Mouse (Mus musculus) spleen, adult 2 months (tissue): Measurements from ENCODE around the gene Pdgfc.

Experiments used
- CTCF ChIP-seq: fragments of 200-500 bp; IDR thresholded peaks from 2 replicates; pipeline ENCODE4 v1.5.1; 2011; ENCODE audit warnings: mild to moderate bottlenecking, inconsistent platforms; ENCODE audit not compliant: insufficient read depth, insufficient read length, insufficient replicate concordance; ENCODE audit errors: extremely low read depth
- POLR2A ChIP-seq: fragments of 200-500 bp; IDR thresholded peaks from 2 replicates; pipeline ENCODE4 v1.6.1; 2011; ENCODE audit warnings: low read depth, low read length, inconsistent platforms

DNA sequence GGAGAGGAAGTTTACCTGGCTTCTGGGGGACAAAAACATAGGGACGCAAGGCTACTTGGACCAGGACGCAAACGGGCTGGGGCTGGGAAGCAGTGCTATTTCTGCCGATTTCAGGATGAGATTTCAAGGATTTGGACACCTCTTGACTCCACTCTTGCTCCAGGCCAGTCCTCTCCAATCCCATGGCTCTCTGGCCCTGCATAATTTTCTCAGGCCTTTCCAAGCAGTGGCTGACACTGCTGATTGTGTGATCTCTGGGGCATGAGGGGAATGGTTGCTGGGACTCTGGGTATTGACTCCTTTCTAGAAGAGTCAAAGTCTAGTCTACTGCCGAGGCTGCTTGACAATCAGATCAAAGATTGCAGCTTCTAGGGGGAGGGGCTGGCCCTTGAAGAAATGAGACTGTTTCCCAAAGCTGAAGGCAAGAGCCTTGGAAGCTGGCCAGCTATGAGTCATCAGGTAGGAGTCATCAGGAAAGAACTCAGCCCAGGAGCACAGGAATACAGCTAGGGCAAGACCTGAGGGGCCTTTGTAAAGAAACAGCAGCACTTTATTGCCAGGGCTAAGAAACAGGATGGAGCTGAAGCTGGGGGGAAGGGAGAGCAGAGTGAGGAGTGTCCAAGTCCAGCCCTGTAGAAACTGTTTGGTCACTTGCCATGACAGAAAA is 18.7 kb upstream of the Pdgfc start:
- TF ChIP-seq POLR2A (no peak), CTCF (no peak)
